Mouse (Mus musculus): Measurements from ENCODE around the gene Abcd3. TPM values are rescaled to one million over a fixed set of nuclear protein-coding genes. Genes with fewer than 3 reads are reported as not detected.

Gene Abcd3
- polyA plus RNA-seq, 1 experiment from 2014 or later, result 29.6 TPM

DNA sequence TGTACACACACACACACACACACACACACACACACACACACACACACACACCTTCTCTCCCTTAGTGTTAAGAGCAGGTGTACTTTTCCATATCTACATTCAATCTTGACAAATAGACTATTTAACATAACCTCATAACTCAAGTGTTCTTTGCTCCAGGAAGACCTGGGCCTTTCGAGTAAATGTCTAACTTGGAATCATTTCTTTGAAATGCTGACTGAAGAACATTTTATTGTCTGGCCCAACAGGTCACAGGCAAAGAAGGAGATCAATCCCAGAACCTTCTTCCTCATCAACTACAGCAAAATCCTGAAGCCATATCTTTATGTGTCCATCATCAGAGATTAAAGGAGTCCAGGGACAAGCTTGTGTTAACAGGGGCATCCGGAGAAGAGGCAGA is 100.6 kb downstream of the Abcd3 start:
- Histone ChIP-seq H3K4me2 (no peak overlapping the region), H3K4me1 (no peaks in the 10 kb centered on the region), H3K9ac (no peak overlapping the region), H3K36me3 (no peaks in the 10 kb centered on the region), H3K27me3 (replicated peaks) (peaks cover 11% of the 10 kb centered on the region), H3K4me3 (no peak overlapping the region), H3K9me3 (replicated peaks) (no peaks in the 10 kb centered on the region), H3K27ac (no peak overlapping the region)
- no peak for ATAC-seq
- 71% methylated on average over 2 of the region's 2 CpGs for WGBS (ENCODE audit: insufficient replicate concordance)

DNA sequence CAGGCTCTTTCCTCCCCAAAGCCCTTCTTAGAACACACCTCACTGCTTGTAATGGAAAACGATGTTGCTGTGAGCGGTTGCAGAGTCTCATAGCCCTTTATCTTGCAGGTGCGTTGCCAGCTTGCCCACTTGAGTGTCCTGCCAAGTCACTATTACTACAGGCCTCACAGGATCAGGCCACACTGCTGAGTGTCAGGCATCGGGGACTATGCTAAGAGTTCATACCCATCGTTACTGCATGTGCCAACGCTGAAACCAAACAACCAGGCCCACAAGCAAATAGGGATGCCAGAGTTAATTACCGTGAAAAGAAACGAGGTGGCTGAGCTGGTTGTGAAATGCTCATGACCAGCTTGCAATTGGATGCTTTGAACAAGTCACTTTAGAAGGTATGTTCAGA is 101.3 kb downstream of the Abcd3 start:
- Histone ChIP-seq H3K27me3 (replicated peaks) (peaks cover 5% of the 10 kb centered on the region), H3K4me1 (no peaks in the 10 kb centered on the region), H3K9ac (no peak overlapping the region), H3K4me3 (no peak overlapping the region), H3K27ac (no peak overlapping the region), H3K36me3 (no peaks in the 10 kb centered on the region), H3K9me3 (replicated peaks) (no peaks in the 10 kb centered on the region), H3K4me2 (no peak overlapping the region)
- WGBS (ENCODE audit: insufficient replicate concordance), result 68% methylated on average over 8 of the region's 8 CpGs
- no peak for ATAC-seq

DNA sequence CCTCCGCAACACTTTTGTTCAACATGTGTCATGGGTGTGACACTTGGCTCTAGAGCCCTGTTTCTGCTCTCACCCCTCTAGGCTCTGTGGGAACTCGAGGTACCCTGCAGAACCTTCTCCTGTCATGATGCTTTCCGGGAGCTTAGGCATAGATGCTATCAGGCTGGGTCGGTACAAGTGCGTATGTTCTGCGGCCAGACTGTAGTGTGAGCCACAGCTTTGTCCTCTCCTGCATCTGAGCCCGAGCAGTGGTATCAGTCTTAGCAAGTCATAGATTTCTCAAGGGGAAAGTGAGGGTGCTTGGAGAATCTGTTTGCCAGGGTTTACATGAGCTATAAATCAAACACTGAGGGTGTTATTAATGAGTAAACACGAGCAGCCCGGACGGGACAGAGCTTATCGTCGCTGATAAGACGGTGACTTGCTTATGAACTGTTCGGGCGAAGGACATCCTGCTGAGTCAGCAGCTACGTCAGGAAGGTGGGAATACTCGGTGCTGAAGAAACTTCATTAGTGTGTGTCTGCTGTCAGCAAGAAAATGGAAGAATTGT is 101.9 kb downstream of the Abcd3 start:
- H3K4me3 ChIP-seq, result no peak overlapping the region
- no peaks in the 10 kb centered on the region for H3K36me3 ChIP-seq
- H3K4me1 ChIP-seq, result no peaks in the 10 kb centered on the region
- no peak overlapping the region for H3K4me2 ChIP-seq
- 36% methylated on average over 17 of the region's 17 CpGs for WGBS (ENCODE audit: insufficient replicate concordance)
- no peak overlapping the region for H3K9ac ChIP-seq
- no peak overlapping the region for H3K27ac ChIP-seq
- H3K9me3 ChIP-seq (replicated peaks), result no peaks in the 10 kb centered on the region
- ATAC-seq, result no peak
- H3K27me3 ChIP-seq (replicated peaks), result peaks cover 3% of the 10 kb centered on the region

DNA sequence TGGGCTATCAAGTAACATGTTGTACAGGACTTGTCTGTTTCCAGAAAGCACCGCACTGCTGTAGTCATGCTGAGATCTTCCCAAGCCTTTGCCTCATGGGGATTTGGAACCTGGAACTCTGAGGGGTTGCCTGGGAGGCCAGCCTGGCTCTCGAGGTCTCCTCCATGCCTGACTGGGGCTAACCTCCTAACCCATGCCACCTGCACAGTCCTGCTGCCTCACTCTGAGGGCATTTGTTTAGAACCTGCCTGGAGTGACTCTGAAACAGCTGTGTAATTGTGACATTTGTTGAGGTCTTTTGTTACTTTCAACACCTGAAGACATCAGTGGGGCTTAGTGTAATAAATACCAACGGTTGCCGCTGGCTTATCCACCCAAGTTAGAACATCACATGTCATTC is 102.9 kb downstream of the Abcd3 start:
- no peak overlapping the region for H3K9ac ChIP-seq
- no peaks in the 10 kb centered on the region for H3K36me3 ChIP-seq
- H3K27ac ChIP-seq, result no peak overlapping the region
- whole genome bisulfite sequencing (ENCODE audit: insufficient replicate concordance), result 66% methylated on average over 4 of the region's 4 CpGs
- H3K4me2 ChIP-seq, result no peak overlapping the region
- no peak for ATAC-seq
- H3K4me1 ChIP-seq, result no peaks in the 10 kb centered on the region
- H3K27me3 ChIP-seq (replicated peaks), result peaks cover 5% of the 10 kb centered on the region; the same call in 1 of the 2 replicates
- H3K9me3 ChIP-seq (replicated peaks), result no peaks in the 10 kb centered on the region
- H3K4me3 ChIP-seq, result no peak overlapping the region

DNA sequence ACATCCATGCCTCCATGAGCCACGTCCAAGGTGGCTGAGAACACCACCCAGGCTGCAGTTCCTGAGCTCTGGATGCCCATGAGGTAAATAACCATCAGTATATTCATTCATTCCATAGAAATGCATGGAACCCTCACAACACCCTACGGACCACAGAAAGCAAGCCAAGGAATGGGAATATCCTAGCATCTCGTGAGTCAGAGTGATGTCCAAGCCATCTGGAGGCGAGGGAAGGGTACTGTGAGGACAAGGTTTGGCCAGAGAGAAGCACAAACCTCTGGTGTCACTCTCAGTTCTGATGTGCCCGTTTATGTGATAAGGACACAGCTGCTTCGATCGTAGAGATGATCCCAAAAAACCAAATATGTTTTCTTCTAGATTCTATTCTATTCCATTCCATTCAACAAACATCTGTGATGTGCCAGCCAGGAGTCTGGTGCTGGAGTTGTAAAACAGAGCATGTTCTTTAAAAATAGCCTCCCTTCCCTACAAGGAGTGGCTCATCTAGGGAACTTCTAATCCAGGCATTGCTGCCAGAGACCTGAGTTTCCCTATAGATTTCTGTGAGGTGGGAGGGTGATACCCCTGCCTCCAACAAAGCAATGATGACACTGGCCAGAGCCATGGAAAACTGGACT is 104.1 kb downstream of the Abcd3 start:
- H3K27ac ChIP-seq, result no peak overlapping the region
- ATAC-seq, result no peak

More for the DNA sequence above, 104.1 kb downstream of the Abcd3 start:
- Histone ChIP-seq H3K4me2 (no peak overlapping the region), H3K27me3 (replicated peaks) (peaks cover 7% of the 10 kb centered on the region; the same call in 1 of the 2 replicates), H3K9me3 (replicated peaks) (no peaks in the 10 kb centered on the region), H3K9ac (no peak overlapping the region), H3K4me1 (no peaks in the 10 kb centered on the region), H3K36me3 (no peaks in the 10 kb centered on the region), H3K4me3 (no peak overlapping the region)
- WGBS (ENCODE audit: insufficient replicate concordance), result 57% methylated on average over 7 of the region's 7 CpGs

Other genes starting within 250 kb of the Abcd3 start
- not detected in 2 replicates for gene 4930432M17Rik, start 144.5 kb downstream of the Abcd3 start, polyA plus RNA-seq (2016; fragmentation: Nextera tagmentation; extraction: Ambion mirVana)
- 0.42 and 0.43 TPM in 2 replicates for gene F3, start 91.8 kb downstream of the Abcd3 start, polyA plus RNA-seq (2016; fragmentation: Nextera tagmentation; extraction: Ambion mirVana)
- gene Arhgap29, start 137.2 kb upstream of the Abcd3 start, polyA plus RNA-seq (2016; fragmentation: Nextera tagmentation; extraction: Ambion mirVana), result 11.2 and 12.7 TPM in 2 replicates
- 1.2 and 1.3 TPM in 2 replicates for gene Abca4, start 229.1 kb upstream of the Abcd3 start, polyA plus RNA-seq (2016; fragmentation: Nextera tagmentation; extraction: Ambion mirVana)